Mouse (Mus musculus) kidney, postnatal 0 days (tissue): ENCODE measurements around the gene Rasd2. TPM values are rescaled to one million over a fixed set of nuclear protein-coding genes. Genes with fewer than 3 reads are reported as not detected.

Source experiments
- ATAC-seq: fragments of 200-750 bp; cut with Nextera tagmentation; replicated peaks from 2 replicates; pipeline ENCODE4 v1.8.0; 2017; ENCODE audit warnings: low read depth, moderate number of reproducible peaks, moderate TSS enrichment, moderate library complexity; ENCODE audit not compliant: low FRiP score
- DNase-seq: peaks from one replicate; pipeline ENCODE4 v3.0.0-alpha.2; 2016; ENCODE audit warnings: low spot score
- H3K27ac ChIP-seq: fragments of 300-500 bp; sonication (generic); 2 replicates; pipeline ENCODE4 v1.5.1; 2014; ENCODE audit warnings: mild to moderate bottlenecking
- H3K27me3 ChIP-seq: fragments of 300-500 bp; sonication (generic); 2 replicates; pipeline ENCODE4 v1.6.1; 2014; ENCODE audit warnings: low read length, mixed read lengths; ENCODE audit not compliant: insufficient read depth
- H3K36me3 ChIP-seq: fragments of 300-500 bp; sonication (generic); 2 replicates; pipeline ENCODE4 v1.6.1; 2014; ENCODE audit warnings: low read length, mixed read lengths; ENCODE audit not compliant: insufficient read depth
- H3K4me1 ChIP-seq: fragments of 300-500 bp; sonication (generic); replicated peaks from 2 replicates; pipeline ENCODE4 v1.6.1; 2014; ENCODE audit warnings: antibody characterized with exemption, low read length, mixed read lengths; ENCODE audit not compliant: insufficient read depth
- H3K4me2 ChIP-seq: fragments of 300-500 bp; sonication (generic); 2 replicates; pipeline ENCODE4 v1.6.1; 2014; ENCODE audit warnings: mild to moderate bottlenecking, low read length, moderate library complexity, mixed read lengths
- H3K4me3 ChIP-seq: fragments of 300-500 bp; sonication (generic); replicated peaks from 2 replicates; pipeline ENCODE4 v1.5.1; 2014; ENCODE audit warnings: low read depth, low read length
- H3K9ac ChIP-seq: fragments of 300-500 bp; sonication (generic); 2 replicates; pipeline ENCODE4 v1.6.1; 2014; ENCODE audit warnings: low read depth, low read length
- H3K9me3 ChIP-seq: fragments of 300-500 bp; sonication (generic); replicated peaks from 2 replicates; pipeline ENCODE4 v1.6.1; 2016; ENCODE audit warnings: low read length, inconsistent platforms, mixed read lengths
- CTCF ChIP-seq: IDR thresholded peaks from 2 replicates; pipeline ENCODE4 v1.5.1; 2016; ENCODE audit warnings: antibody characterized with exemption, low read depth, mild to moderate bottlenecking, moderate library complexity
- WGBS: fragments of 180-500 bp; shearing (Covaris S2); extraction: QIAGEN DNeasy Blood & Tissue Kit; methylation state at CpG from one replicate; pipeline ENCODE4 v1.1.7; 2014; 5-methylcytosine and 5-hydroxymethylcytosine counted together
- polyA plus RNA-seq: library from polyadenylated mRNA; unstranded; fragments of >200 nt; fragmentation: Nextera tagmentation; extraction: Ambion mirVana; gene quantifications from 2 replicates; pipeline ENCODE4 v1.2.1, GENCODE M21; 2015

Rasd2 gene
- polyA plus RNA-seq, 1 experiment from 2014 or later: 1.4 TPM

GRCm38 (mm10) chr8:75247331-75247730 is 33.6 kb downstream of the Rasd2 start:
- Histone ChIP-seq H3K27ac (no peak overlapping the region), H3K36me3 (no peaks in the 10 kb centered on the region), H3K27me3 (no peaks in the 10 kb centered on the region), H3K4me3 (no peak overlapping the region), H3K9me3 (0 out of 2 replicates have a peak, but pooled peaks cover 4% of the 10 kb centered on the region), H3K4me1 (no peaks in the 10 kb centered on the region), H3K9ac (no peak overlapping the region), H3K4me2 (no peak overlapping the region)
- ATAC-seq (no peak), DNase-seq (no peak)
- TF ChIP-seq CTCF: no peak
- 89% methylated on average over 14 of the region's 15 CpGs for WGBS

GRCm38 (mm10) chr8:75249186-75249585 is 35.4 kb downstream of the Rasd2 start:
- no peak for TF ChIP-seq CTCF
- Histone ChIP-seq H3K27me3 (no peaks in the 10 kb centered on the region), H3K9ac (no peak overlapping the region), H3K27ac (no peak overlapping the region), H3K4me2 (no peak overlapping the region), H3K4me1 (no peaks in the 10 kb centered on the region), H3K36me3 (no peaks in the 10 kb centered on the region), H3K4me3 (no peak overlapping the region), H3K9me3 (0 out of 2 replicates have a peak, but pooled peaks cover 4% of the 10 kb centered on the region)
- DNase-seq (no peak), ATAC-seq (no peak)
- 92% methylated on average over 4 of the region's 4 CpGs for WGBS

GRCm38 (mm10) chr8:75254027-75254426 is 40.3 kb downstream of the Rasd2 start:
- DNase-seq (no peak), ATAC-seq (no peak)
- H3K4me2 ChIP-seq: no peak overlapping the region
- no peak for TF ChIP-seq CTCF
- 79% methylated on average over 3 of the region's 3 CpGs for WGBS
- no peaks in the 10 kb centered on the region for H3K27me3 ChIP-seq
- no peak overlapping the region for H3K4me3 ChIP-seq
- H3K36me3 ChIP-seq: no peaks in the 10 kb centered on the region
- H3K9ac ChIP-seq: no peak overlapping the region
- no peaks in the 10 kb centered on the region for H3K9me3 ChIP-seq
- no peaks in the 10 kb centered on the region for H3K4me1 ChIP-seq
- no peak overlapping the region for H3K27ac ChIP-seq

- Histone ChIP-seq H3K36me3 (no peaks in the 10 kb centered on the region), H3K4me1 (no peaks in the 10 kb centered on the region), H3K4me2 (no peak overlapping the region), H3K4me3 (no peak overlapping the region), H3K27ac (no peak overlapping the region), H3K9me3 (no peaks in the 10 kb centered on the region), H3K27me3 (no peaks in the 10 kb centered on the region), H3K9ac (no peak overlapping the region)
- no peak for TF ChIP-seq CTCF
- DNase-seq: no peak
- ATAC-seq: no peak
- WGBS: 89% methylated on average over 3 of the region's 3 CpGs
Observed at GRCm38 (mm10) chr8:75255635-75256034, 41.9 kb downstream of the Rasd2 start.

GRCm38 (mm10) chr8:75272166-75272565 is 58.4 kb downstream of the Rasd2 start:
- Histone ChIP-seq H3K36me3 (no peaks in the 10 kb centered on the region), H3K9me3 (no peaks in the 10 kb centered on the region), H3K27ac (no peak overlapping the region), H3K4me3 (no peak overlapping the region), H3K4me1 (no peaks in the 10 kb centered on the region), H3K27me3 (no peaks in the 10 kb centered on the region), H3K9ac (no peak overlapping the region), H3K4me2 (no peak overlapping the region)
- ATAC-seq: no peak
- TF ChIP-seq CTCF: peak; percentile 70
- DNase-seq: peak; percentile 50
- whole genome bisulfite sequencing: 37% methylated on average over 4 of the region's 4 CpGs

Other genes starting within 250 kb of the Rasd2 start
- gene Hmgxb4, start 220.6 kb upstream of the Rasd2 start, polyA plus RNA-seq: 25.0 and 26.5 TPM in 2 replicates
- 38.4 and 43.2 TPM in 2 replicates for gene Tom1, start 180.2 kb upstream of the Rasd2 start, polyA plus RNA-seq
- gene Hmox1, start 120.3 kb upstream of the Rasd2 start, polyA plus RNA-seq: 39.9 and 43.1 TPM in 2 replicates
- gene Mcm5, start 104.4 kb upstream of the Rasd2 start, polyA plus RNA-seq: 63.7 and 82.4 TPM in 2 replicates
- gene Gm10358, start 192.6 kb downstream of the Rasd2 start, polyA plus RNA-seq: 0.13 and 0.15 TPM in 2 replicates
- not detected in 2 replicates for gene Iqcm, start 234.8 kb downstream of the Rasd2 start, polyA plus RNA-seq